Mouse (Mus musculus) hindbrain, embryonic 15.5 days (tissue): Measurements from ENCODE around the gene Dag1. TPM values are rescaled to one million over a fixed set of nuclear protein-coding genes. Genes with fewer than 3 reads are reported as not detected.
"Not testable (repeated sequence)": the region's sequence is repeated elsewhere in the genome, so short reads cannot be mapped to it uniquely, and the experiment has no call there.

Experiments
- ATAC-seq: fragments of 200-750 bp; cut with Nextera tagmentation; 2 replicates; pipeline ENCODE4 v1.8.0; 2017; ENCODE audit warnings: low read depth, moderate number of reproducible peaks, moderate TSS enrichment; ENCODE audit not compliant: low FRiP score
- H3K27ac ChIP-seq: fragments of 300-500 bp; sonication (generic); replicated peaks from 2 replicates; pipeline ENCODE4 v1.5.1; 2015; ENCODE audit warnings: mild to moderate bottlenecking, inconsistent platforms
- H3K27me3 ChIP-seq: fragments of 300-500 bp; sonication (generic); 2 replicates; pipeline ENCODE4 v1.6.1; 2015; ENCODE audit warnings: control low read depth, inconsistent platforms
- H3K36me3 ChIP-seq: fragments of 300-500 bp; sonication (generic); 2 replicates; pipeline ENCODE4 v1.6.1; 2015; ENCODE audit warnings: control low read depth, inconsistent platforms
- H3K4me1 ChIP-seq: fragments of 300-500 bp; sonication (generic); replicated peaks from 2 replicates; pipeline ENCODE4 v1.6.1; 2015; ENCODE audit warnings: control low read depth, inconsistent platforms
- H3K4me2 ChIP-seq: fragments of 300-500 bp; sonication (generic); 2 replicates; pipeline ENCODE4 v1.6.1; 2015; ENCODE audit warnings: moderate library complexity, mild to moderate bottlenecking, inconsistent platforms
- H3K4me3 ChIP-seq: fragments of 300-500 bp; sonication (generic); 2 replicates; pipeline ENCODE4 v1.5.1; 2015; ENCODE audit warnings: mild to moderate bottlenecking, inconsistent platforms
- H3K9ac ChIP-seq: fragments of 300-500 bp; sonication (generic); 2 replicates; pipeline ENCODE4 v1.6.1; 2015; ENCODE audit warnings: inconsistent platforms
- H3K9me3 ChIP-seq: fragments of 300-500 bp; sonication (generic); 2 replicates; pipeline ENCODE4 v1.6.1; 2016; ENCODE audit warnings: control low read depth, inconsistent platforms
- WGBS: fragments of 180-500 bp; shearing (Covaris S2); methylation state at CpG from one replicate; pipeline ENCODE4 v1.1.7; 2015; 5-methylcytosine and 5-hydroxymethylcytosine counted together
- polyA plus RNA-seq: library from polyadenylated mRNA; unstranded; fragments of >200 nt; fragmentation: Nextera tagmentation; extraction: Ambion mirVana; gene quantifications from 2 replicates; pipeline ENCODE4 v1.2.1, GENCODE M21; 2015

Gene Dag1
- polyA plus RNA-seq, 1 experiment from 2014 or later, result 86.0 TPM

DNA sequence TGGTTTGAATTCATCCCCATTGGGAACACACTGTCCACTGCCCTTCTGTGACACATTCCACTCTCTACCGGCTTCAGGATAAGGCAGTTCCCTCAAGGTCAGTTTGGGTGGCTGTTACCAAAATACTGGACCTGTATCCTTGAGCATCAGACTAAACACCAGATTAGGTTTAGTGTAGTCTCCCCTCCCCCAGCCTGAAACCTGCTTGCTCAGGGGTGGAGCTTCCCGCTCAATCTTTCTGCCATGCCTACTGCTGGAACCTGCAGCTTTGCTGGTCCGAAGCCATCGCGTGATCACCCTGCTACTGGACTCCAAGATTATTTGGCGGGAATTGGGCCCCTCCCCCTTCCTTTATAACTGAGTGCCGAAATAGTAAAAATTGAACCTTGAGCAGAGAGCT lies 4.9 kb upstream of the Dag1 start:
- not testable (repeated sequence) for H3K36me3 ChIP-seq, H3K27me3 ChIP-seq, H3K27ac ChIP-seq, ATAC-seq, H3K4me2 ChIP-seq, H3K4me1 ChIP-seq, H3K9me3 ChIP-seq, H3K9ac ChIP-seq, H3K4me3 ChIP-seq
- 88% methylated on average over 6 of the region's 7 CpGs for WGBS

- Histone ChIP-seq H3K9ac (no peak overlapping the region), H3K4me1 (peaks cover 8% of the 10 kb centered on the region), H3K9me3 (no peaks in the 10 kb centered on the region), H3K27me3 (no peaks in the 10 kb centered on the region), H3K4me2 (no peak overlapping the region), H3K4me3 (no peak overlapping the region), H3K36me3 (no peaks in the 10 kb centered on the region), H3K27ac (no peak overlapping the region)
- no peak for ATAC-seq
- WGBS, result 77% methylated on average over 7 of the region's 7 CpGs
Observed at GRCm38 (mm10) chr9:108267691-108268090, 3.9 kb upstream of the Dag1 start.

- ATAC-seq, result no peak
- Histone ChIP-seq H3K27me3 (no peaks in the 10 kb centered on the region), H3K4me3 (no peak overlapping the region), H3K9ac (no peak overlapping the region), H3K36me3 (no peaks in the 10 kb centered on the region), H3K4me1 (peaks cover 21% of the 10 kb centered on the region), H3K4me2 (no peak overlapping the region), H3K9me3 (no peaks in the 10 kb centered on the region), H3K27ac (no peak overlapping the region)
- 79% methylated on average over 10 of the region's 10 CpGs for WGBS
Observed at GRCm38 (mm10) chr9:108266261-108266935, 2.6 kb upstream of the Dag1 start.

GRCm38 (mm10) chr9:108264191-108264921 lies 598 bp upstream of the Dag1 start:
- Histone ChIP-seq H3K36me3 (no peaks in the 10 kb centered on the region), H3K27me3 (no peaks in the 10 kb centered on the region), H3K4me3 (peak overlapping the region; percentile 80), H3K9me3 (no peaks in the 10 kb centered on the region), H3K4me1 (peaks cover 27% of the 10 kb centered on the region), H3K27ac (peak overlapping the region; percentile 93), H3K4me2 (peak overlapping the region; percentile 70), H3K9ac (peak overlapping the region; percentile 41)
- 16% methylated on average over 10 of the region's 10 CpGs for WGBS
- 0 out of 2 replicates have a peak, but pooled peaks have one; percentile 0 for ATAC-seq

GRCm38 (mm10) chr9:108263131-108263681 lies 552 bp downstream of the Dag1 start:
- under 1% methylated on average over 52 of the region's 62 CpGs for WGBS
- H3K4me2 ChIP-seq, result peak overlapping the region; percentile 70
- peaks cover 27% of the 10 kb centered on the region for H3K4me1 ChIP-seq
- H3K4me3 ChIP-seq, result peak overlapping the region; percentile 80
- ATAC-seq, result peak; percentile 59
- peak overlapping the region; percentile 93 for H3K27ac ChIP-seq
- H3K27me3 ChIP-seq, result no peaks in the 10 kb centered on the region
- no peaks in the 10 kb centered on the region for H3K36me3 ChIP-seq
- H3K9ac ChIP-seq, result peak overlapping the region; percentile 84
- no peaks in the 10 kb centered on the region for H3K9me3 ChIP-seq

DNA sequence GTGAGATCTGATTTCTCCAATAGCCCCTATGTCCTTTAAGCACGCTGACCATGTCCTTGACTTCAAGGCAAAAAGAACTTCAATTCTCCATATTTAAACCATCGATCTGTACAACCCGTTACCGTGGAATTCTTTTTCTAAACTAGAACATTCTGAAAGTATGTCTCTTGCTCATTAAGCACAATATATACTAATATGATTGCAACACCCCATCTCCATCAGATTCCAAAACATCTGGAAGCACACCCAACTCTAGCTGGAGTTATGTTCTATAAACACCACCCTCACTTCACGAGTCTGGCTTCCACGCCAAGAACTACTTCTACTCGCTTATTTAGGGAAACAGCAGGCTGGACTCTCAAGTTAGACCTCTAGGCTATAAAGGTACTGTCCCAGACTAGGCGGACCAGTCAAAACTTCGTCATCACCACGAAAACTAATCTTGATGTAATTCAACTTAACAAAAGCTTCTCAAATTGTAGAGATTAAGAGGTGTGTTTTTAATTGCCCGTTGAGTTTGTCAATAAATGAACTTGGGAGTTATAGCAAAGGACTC lies 1.2 kb downstream of the Dag1 start:
- Histone ChIP-seq H3K4me1 (peaks cover 27% of the 10 kb centered on the region), H3K27me3 (no peaks in the 10 kb centered on the region), H3K4me2 (peak overlapping the region; percentile 70), H3K27ac (peak overlapping the region; percentile 93), H3K36me3 (no peaks in the 10 kb centered on the region), H3K9ac (peak overlapping the region; percentile 84), H3K9me3 (no peaks in the 10 kb centered on the region), H3K4me3 (peak overlapping the region; percentile 80)
- 43% methylated on average over 11 of the region's 11 CpGs for WGBS
- no peak for ATAC-seq

DNA sequence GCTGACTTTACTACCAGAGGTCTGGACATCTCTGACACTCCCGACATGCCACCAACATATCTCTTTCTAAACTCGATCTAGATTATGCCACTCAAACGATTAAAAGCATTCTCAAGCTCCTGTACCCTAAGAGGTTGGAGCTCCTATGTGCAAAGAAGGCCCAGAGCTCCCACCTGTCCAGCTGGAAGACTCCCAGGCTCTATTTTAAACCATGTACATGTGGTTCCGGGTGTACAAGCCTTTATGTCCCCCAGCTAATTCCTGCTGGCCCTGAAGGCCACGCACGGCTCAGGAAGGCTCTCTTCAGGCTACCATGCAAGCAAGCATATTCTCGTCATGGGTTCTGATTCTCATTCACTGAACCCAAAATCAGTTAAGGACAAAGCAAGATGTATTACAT lies 1.9 kb downstream of the Dag1 start:
- Histone ChIP-seq H3K27me3 (no peaks in the 10 kb centered on the region), H3K27ac (no peak overlapping the region), H3K9me3 (no peaks in the 10 kb centered on the region), H3K36me3 (no peaks in the 10 kb centered on the region), H3K4me3 (peak overlapping the region; percentile 80), H3K4me2 (peak overlapping the region; percentile 70), H3K9ac (no peak overlapping the region), H3K4me1 (peaks cover 27% of the 10 kb centered on the region)
- 79% methylated on average over 7 of the region's 7 CpGs for WGBS
- no peak for ATAC-seq

- Histone ChIP-seq H3K4me3 (no peak overlapping the region), H3K9ac (no peak overlapping the region), H3K9me3 (no peaks in the 10 kb centered on the region), H3K36me3 (no peaks in the 10 kb centered on the region), H3K27me3 (no peaks in the 10 kb centered on the region), H3K4me1 (peaks cover 27% of the 10 kb centered on the region), H3K27ac (no peak overlapping the region), H3K4me2 (no peak overlapping the region)
- 84% methylated on average over 4 of the region's 4 CpGs for WGBS
- ATAC-seq, result no peak
Observed at GRCm38 (mm10) chr9:108260526-108260925, 3.2 kb downstream of the Dag1 start.

GRCm38 (mm10) chr9:108252766-108253165 lies 11.0 kb downstream of the Dag1 start:
- H3K27ac ChIP-seq, result no peak overlapping the region
- 97% methylated on average over 7 of the region's 7 CpGs for WGBS
- no peaks in the 10 kb centered on the region for H3K9me3 ChIP-seq
- no peak overlapping the region for H3K4me3 ChIP-seq
- H3K4me2 ChIP-seq, result no peak overlapping the region
- H3K9ac ChIP-seq, result no peak overlapping the region
- no peaks in the 10 kb centered on the region for H3K4me1 ChIP-seq
- H3K36me3 ChIP-seq, result peaks cover 20% of the 10 kb centered on the region
- H3K27me3 ChIP-seq, result no peaks in the 10 kb centered on the region
- no peak for ATAC-seq

DNA sequence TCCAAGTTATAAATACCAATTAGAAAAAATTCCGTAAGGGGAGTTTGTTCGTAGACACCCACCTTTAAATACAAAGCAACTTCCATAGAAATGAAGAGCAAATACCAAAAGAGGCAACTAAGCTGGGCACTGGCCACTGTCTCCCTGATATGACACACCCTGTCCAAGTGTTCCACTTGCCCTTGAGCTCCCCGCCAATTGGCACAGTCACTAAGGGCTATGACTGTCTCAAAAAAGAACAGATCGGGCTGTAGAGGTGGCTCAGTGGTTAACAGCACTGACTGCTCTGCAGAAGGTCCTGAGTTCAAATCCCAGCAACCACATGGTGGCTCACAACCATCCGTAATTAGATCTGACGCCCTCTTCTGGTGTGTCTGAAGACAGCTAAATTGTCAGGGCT lies 11.9 kb downstream of the Dag1 start:
- Histone ChIP-seq H3K27ac (no peak overlapping the region), H3K4me1 (no peaks in the 10 kb centered on the region), H3K9me3 (no peaks in the 10 kb centered on the region), H3K27me3 (no peaks in the 10 kb centered on the region), H3K36me3 (peaks cover 20% of the 10 kb centered on the region), H3K9ac (no peak overlapping the region), H3K4me2 (no peak overlapping the region), H3K4me3 (no peak overlapping the region)
- 97% methylated on average over 6 of the region's 6 CpGs for WGBS
- no peak for ATAC-seq

GRCm38 (mm10) chr9:108248957-108249356 lies 14.8 kb downstream of the Dag1 start:
- no peak overlapping the region for H3K9ac ChIP-seq
- WGBS, result 53% methylated on average over 5 of the region's 5 CpGs
- H3K4me3 ChIP-seq, result no peak overlapping the region
- H3K36me3 ChIP-seq, result peaks cover 20% of the 10 kb centered on the region
- H3K9me3 ChIP-seq, result no peaks in the 10 kb centered on the region
- no peaks in the 10 kb centered on the region for H3K4me1 ChIP-seq
- H3K27ac ChIP-seq, result no peak overlapping the region
- no peak overlapping the region for H3K4me2 ChIP-seq
- no peaks in the 10 kb centered on the region for H3K27me3 ChIP-seq
- no peak for ATAC-seq

DNA sequence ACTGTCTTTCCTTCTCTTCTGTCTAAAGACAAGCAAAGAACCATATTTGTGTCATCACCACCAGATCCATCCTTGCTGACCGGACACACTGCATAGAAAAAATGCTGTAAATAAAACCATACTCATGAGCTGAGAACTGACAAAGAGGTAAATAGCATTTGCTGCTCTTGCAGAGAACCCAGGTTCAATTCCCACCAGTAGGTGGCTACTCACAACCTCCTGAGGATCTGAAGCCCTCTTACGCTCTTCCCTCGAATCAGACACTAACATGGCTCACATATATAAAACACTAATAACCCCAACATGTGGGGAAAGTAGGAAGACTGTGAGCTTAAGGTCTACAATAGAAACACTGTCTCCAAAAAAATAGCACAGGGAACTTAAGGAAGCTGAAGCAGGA lies 18.8 kb downstream of the Dag1 start:
- Histone ChIP-seq H3K4me3 (no peak overlapping the region), H3K36me3 (peaks cover 9% of the 10 kb centered on the region), H3K9me3 (no peaks in the 10 kb centered on the region), H3K27me3 (no peaks in the 10 kb centered on the region), H3K9ac (no peak overlapping the region), H3K27ac (no peak overlapping the region), H3K4me2 (no peak overlapping the region), H3K4me1 (no peaks in the 10 kb centered on the region)
- no peak for ATAC-seq
- 85% methylated on average over 3 of the region's 3 CpGs for WGBS
